Mouse (Mus musculus) ES-E14 (cell line): ENCODE measurements around the gene Lingo1. TPM values are rescaled to one million over a fixed set of nuclear protein-coding genes. Genes with fewer than 3 reads are reported as not detected.
A peak's percentile ranks its signal among the peaks of the same experiment; 100 is the strongest.

ENCODE experiments used
- DNase-seq: peaks from one replicate; pipeline ENCODE4 v3.0.0-alpha.2; 2013; ENCODE audit warnings: low read depth, low spot score
- H3K27ac ChIP-seq: 2 replicates; pipeline ENCODE4 v1.5.1; 2012; ENCODE audit warnings: low read depth, mild to moderate bottlenecking, low read length, moderate library complexity, mixed read lengths; ENCODE audit not compliant: poor library complexity, insufficient read depth, severe bottlenecking
- H3K36me3 ChIP-seq: 2 replicates; pipeline ENCODE4 v1.6.1; 2012; ENCODE audit warnings: mild to moderate bottlenecking, low read length, moderate library complexity, mixed read lengths; ENCODE audit not compliant: control insufficient read depth, poor library complexity, insufficient read depth, severe bottlenecking
- H3K4me1 ChIP-seq, 2 experiments: fragments of 150-350 bp in 1 of 2; sonication (generic) in 1 of 2; 2 replicates each; pipeline ENCODE4 v1.6.1; 2012; ENCODE audit warnings: low read length in 2 of 2, mild to moderate bottlenecking in 1 of 2, mixed read lengths in 1 of 2; ENCODE audit not compliant: control insufficient read depth in 2 of 2, insufficient read depth in 2 of 2, poor library complexity in 1 of 2
- H3K4me3 ChIP-seq, 2 experiments: fragments of 150-350 bp in 1 of 2; sonication (generic) in 1 of 2; 2 replicates each; pipeline ENCODE4 v1.5.1; 2012; ENCODE audit warnings: low read length in 2 of 2, low read depth in 1 of 2, mild to moderate bottlenecking in 1 of 2, mixed read lengths in 1 of 2; ENCODE audit not compliant: insufficient read depth in 1 of 2, poor library complexity in 1 of 2, severe bottlenecking in 1 of 2
- H3K9ac ChIP-seq: 2 replicates; pipeline ENCODE4 v1.6.1; 2012; ENCODE audit warnings: low read depth, mild to moderate bottlenecking, low read length, mixed read lengths; ENCODE audit not compliant: poor library complexity, insufficient read depth, severe bottlenecking
- H3K9me3 ChIP-seq: fragments of 150-350 bp; sonication (generic); 2 replicates; pipeline ENCODE4 v1.6.1; 2012; ENCODE audit warnings: low read depth, mild to moderate bottlenecking, low read length; ENCODE audit not compliant: control insufficient read depth, insufficient read depth
- CHD2 ChIP-seq: IDR thresholded peaks from 2 replicates; pipeline ENCODE4 v1.6.1; 2014; ENCODE audit warnings: mild to moderate bottlenecking, low read depth, low read length, inconsistent platforms
- HCFC1 ChIP-seq: IDR thresholded peaks from 2 replicates; pipeline ENCODE4 v1.6.1; 2012; ENCODE audit warnings: low read length, inconsistent platforms, borderline replicate concordance; ENCODE audit not compliant: insufficient read depth
- MAFK ChIP-seq: IDR thresholded peaks from 2 replicates; pipeline ENCODE4 v1.6.1; 2014; ENCODE audit warnings: mild to moderate bottlenecking, low read depth, low read length, inconsistent platforms; ENCODE audit not compliant: insufficient read depth
- ZC3H11A ChIP-seq: IDR thresholded peaks from 2 replicates; pipeline ENCODE4 v1.6.1; 2012; ENCODE audit warnings: low read depth, mild to moderate bottlenecking, inconsistent platforms, low read length, borderline replicate concordance
- ZNF384 ChIP-seq: IDR thresholded peaks from 2 replicates; pipeline ENCODE4 v1.6.1; 2012; ENCODE audit warnings: low read depth, low read length, inconsistent platforms
- in situ Hi-C, 2 experiments: fragments of 600-800 bp; cut with MboI; formaldehyde crosslinking; loops; one replicate each; pipeline ENCODE4 v1.15.1; 2025; ENCODE audit warnings: low sequenced_read_pairs in 2 of 2, inconsistent platforms in 1 of 2; ENCODE audit not compliant: unreplicated experiment in 2 of 2
- total RNA-seq: library from RNA; depleted of rRNA; stranded (reverse); fragments of 300-350 nt; gene quantifications from 2 replicates; pipeline ENCODE4 v1.2.3, GENCODE M21; 2012

Lingo1 gene
- total RNA-seq, 1 experiment = 1.3 TPM

GRCm38 (mm10) chr9:56727703-56728684 lies 68.3 kb downstream of the Lingo1 start:
- no peak overlapping the region for H3K4me3 ChIP-seq
- no peak overlapping the region for H3K9ac ChIP-seq
- no peak for DNase-seq
- no peaks in the 10 kb centered on the region for H3K9me3 ChIP-seq
- TF ChIP-seq CHD2 (no peak), MAFK (no peak), ZC3H11A (no peak), HCFC1 (no peak), ZNF384 (no peak)
- no peaks in the 10 kb centered on the region for H3K4me1 ChIP-seq
- H3K36me3 ChIP-seq = no peaks in the 10 kb centered on the region
- in situ Hi-C loops = no loop called here
- no peak overlapping the region for H3K27ac ChIP-seq

DNA sequence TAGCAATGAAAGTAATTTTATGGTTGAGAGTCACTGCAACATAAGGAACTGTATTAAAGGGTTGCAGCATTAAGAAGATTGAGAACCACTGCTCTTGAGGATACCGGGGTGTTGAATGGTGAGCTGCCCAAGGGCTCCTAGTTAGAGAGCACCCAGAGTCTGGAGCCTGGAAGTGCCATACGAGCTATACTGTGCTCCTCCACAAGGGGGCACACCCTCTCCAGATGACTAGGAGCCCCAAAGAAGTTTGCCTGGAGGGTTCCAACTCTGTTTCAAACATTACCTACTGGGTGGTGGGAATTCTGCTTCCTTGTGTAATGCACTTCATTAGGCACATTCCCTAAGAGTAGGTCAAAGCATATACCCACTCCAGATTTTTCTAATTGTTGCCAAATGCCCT lies 70.5 kb downstream of the Lingo1 start:
- peak; percentile 43 for DNase-seq

DNA sequence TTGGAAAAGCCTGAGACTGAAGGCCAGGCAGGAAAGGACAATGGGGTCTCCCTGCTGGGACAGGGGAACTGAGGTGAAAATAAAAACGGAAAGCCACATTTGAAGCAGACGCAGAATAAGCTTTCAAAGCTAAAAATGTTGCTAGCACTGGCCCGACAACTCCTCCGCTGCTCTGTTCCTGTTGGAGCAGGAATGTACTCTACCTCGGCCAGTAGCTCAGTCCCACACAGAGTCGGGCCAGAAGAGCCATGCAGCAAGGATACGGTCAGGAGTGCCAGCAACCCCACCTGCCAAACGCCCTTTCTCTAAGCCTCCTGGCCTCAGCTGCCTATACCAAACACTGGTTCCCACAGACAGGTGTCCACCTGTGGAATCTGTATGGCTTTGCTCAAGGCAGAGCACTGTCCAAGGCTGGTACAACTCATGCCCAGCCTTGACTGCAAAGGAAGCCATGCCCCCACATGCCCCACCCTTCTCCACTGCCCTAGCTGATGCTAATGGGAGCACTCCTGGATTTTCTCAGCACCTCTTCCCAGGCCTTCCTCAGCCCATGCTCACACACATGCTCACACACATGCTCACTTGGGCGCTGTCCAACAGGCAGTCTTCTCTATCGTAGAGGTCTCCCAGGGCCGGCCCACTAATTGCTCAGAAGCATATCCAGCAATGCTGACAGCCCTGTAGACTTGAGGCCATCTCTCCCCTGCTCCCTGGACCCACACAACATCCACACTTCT lies 74.0 kb downstream of the Lingo1 start:
- DNase-seq = no peak
- TF ChIP-seq MAFK = no peak
- no peak for TF ChIP-seq ZNF384
- TF ChIP-seq ZC3H11A = no peak
- TF ChIP-seq CHD2 = no peak
- TF ChIP-seq HCFC1 = no peak
- H3K36me3 ChIP-seq = no peaks in the 10 kb centered on the region
- H3K4me1 ChIP-seq = no peaks in the 10 kb centered on the region
- H3K27ac ChIP-seq = no peak overlapping the region
- H3K4me3 ChIP-seq = no peak overlapping the region
- H3K9me3 ChIP-seq = no peaks in the 10 kb centered on the region
- no peak overlapping the region for H3K9ac ChIP-seq
- in situ Hi-C loops = no loop called here

More for the DNA sequence above, 70.5 kb downstream of the Lingo1 start:
- Histone ChIP-seq H3K4me3 (no peak overlapping the region), H3K36me3 (no peaks in the 10 kb centered on the region), H3K27ac (no peak overlapping the region), H3K9me3 (no peaks in the 10 kb centered on the region), H3K9ac (no peak overlapping the region), H3K4me1 (no peaks in the 10 kb centered on the region)
- in situ Hi-C loops = no loop called here
- TF ChIP-seq ZC3H11A = no peak
- TF ChIP-seq MAFK = no peak
- no peak for TF ChIP-seq ZNF384
- TF ChIP-seq CHD2 = no peak
- no peak for TF ChIP-seq HCFC1

GRCm38 (mm10) chr9:56718984-56719383 lies 77.3 kb downstream of the Lingo1 start:
- H3K4me3 ChIP-seq = no peak overlapping the region
- no peak overlapping the region for H3K9ac ChIP-seq
- no peak for DNase-seq
- H3K4me1 ChIP-seq = no peaks in the 10 kb centered on the region
- TF ChIP-seq MAFK (no peak), CHD2 (no peak), ZNF384 (no peak), ZC3H11A (no peak), HCFC1 (no peak)
- H3K27ac ChIP-seq = no peak overlapping the region
- H3K36me3 ChIP-seq = no peaks in the 10 kb centered on the region
- no peaks in the 10 kb centered on the region for H3K9me3 ChIP-seq
- in situ Hi-C loops = no loop called here
